In the genomic region with DNA sequence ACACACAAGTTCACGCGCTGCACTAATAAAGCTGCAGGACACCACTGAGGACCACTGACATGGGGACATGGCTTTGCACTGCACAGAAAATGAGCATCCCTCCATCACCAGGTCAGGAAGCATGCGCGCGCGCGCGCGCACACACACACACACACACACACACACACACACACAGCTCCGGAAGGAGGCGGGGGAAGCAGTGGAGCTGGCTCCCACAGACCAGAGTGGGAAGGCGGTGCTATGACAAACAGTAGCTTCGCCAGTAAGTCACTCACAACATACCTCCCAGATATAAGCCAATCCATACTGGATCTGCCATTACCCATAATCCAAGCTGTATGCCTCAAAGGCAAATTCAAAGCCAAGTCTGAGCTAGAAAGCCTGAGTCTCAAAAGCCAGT, we compare ENCODE assay signal across 9 mouse cellular contexts. TPM values are rescaled to one million over a fixed set of nuclear protein-coding genes. Genes with fewer than 3 reads are reported as not detected.
DNase-seq lines count a peak whose midpoint lies in the region; ATAC-seq lines count a peak whose summit lies in the region.
"Had no signal": no experiment of that assay in that cellular context is flagged by ENCODE, and none has a peak within 500 bp of the region (broad histone marks: within the 10 kb centered on the region; RNA-seq: fewer than 3 reads in every experiment).

No protein-coding gene starts in this region.

- H3K9ac ChIP-seq in midbrain, embryonic 16.5 days (ENCODE audit: low read depth, low read length), result no peak overlapping the region
- H3K9ac ChIP-seq in intestine, embryonic 16.5 days (ENCODE audit: low read depth, low read length), result peak overlapping the region; percentile 73
- H3K9ac ChIP-seq in neural tube, embryonic 15.5 days (replicated peaks), result no peak overlapping the region

- H3K4me3 ChIP-seq in erythroblast, embryonic 14.5 days (replicated peaks), result peak overlapping the region; percentile 78
- peak overlapping the region; percentile 77 for H3K4me3 ChIP-seq in midbrain, embryonic 10.5 days
- H3K4me3 ChIP-seq in midbrain, embryonic 16.5 days (ENCODE audit: low read depth, low read length), result no peak overlapping the region
- H3K4me3 ChIP-seq in intestine, embryonic 16.5 days (ENCODE audit: low read length), result peak overlapping the region; percentile 69; the same call in 1 of the 2 replicates
- H3K4me3 ChIP-seq in neural tube, embryonic 15.5 days (replicated peaks), result no peak overlapping the region

- H3K27ac ChIP-seq in midbrain, embryonic 10.5 days (replicated peaks), result 0 out of 2 replicates have a peak overlapping the region, but pooled peaks have one; percentile 91
- H3K27ac ChIP-seq in midbrain, embryonic 16.5 days (ENCODE audit: low read length), result no peak overlapping the region
- H3K27ac ChIP-seq in intestine, embryonic 16.5 days (ENCODE audit: low read length), result no peak overlapping the region
- H3K27ac ChIP-seq in neural tube, embryonic 15.5 days (replicated peaks), result no peak overlapping the region

- no peaks in the 10 kb centered on the region for H3K27me3 ChIP-seq in erythroblast, embryonic 14.5 days (ENCODE audit: control insufficient read depth)
- H3K27me3 ChIP-seq in midbrain, embryonic 10.5 days (ENCODE audit: low read depth, poor library complexity, severe bottlenecking), result no peaks in the 10 kb centered on the region
- H3K27me3 ChIP-seq in midbrain, embryonic 16.5 days (ENCODE audit: control insufficient read depth, insufficient read depth, low read depth, low read length), result no peaks in the 10 kb centered on the region
- no peaks in the 10 kb centered on the region for H3K27me3 ChIP-seq in intestine, embryonic 16.5 days (replicated peaks; ENCODE audit: control insufficient read depth, insufficient read depth, low read length)
- H3K27me3 ChIP-seq in neural tube, embryonic 15.5 days (replicated peaks), result no peaks in the 10 kb centered on the region

- ATAC-seq in erythroblast, adult 5-6 weeks (replicated peaks; ENCODE audit: low FRiP score, poor library complexity, severe bottlenecking), result no peak
- ATAC-seq in midbrain, embryonic 16.5 days, result no peak
- ATAC-seq in intestine, embryonic 16.5 days, result no peak
- ATAC-seq in neural tube, embryonic 15.5 days (ENCODE audit: low FRiP score), result no peak

- H3K4me2 ChIP-seq in midbrain, embryonic 16.5 days (ENCODE audit: low read length), result no peak overlapping the region
- no peak overlapping the region for H3K4me2 ChIP-seq in intestine, embryonic 16.5 days (ENCODE audit: low read depth, low read length)
- H3K4me2 ChIP-seq in neural tube, embryonic 15.5 days, result peak overlapping the region; percentile 94; the same call in 1 of the 2 replicates

- 98% methylated on average over 13 of the region's 13 CpGs for WGBS in midbrain, embryonic 10.5 days
- WGBS in midbrain, embryonic 16.5 days, result over 99% methylated on average over 13 of the region's 13 CpGs
- 92% methylated on average over 13 of the region's 13 CpGs for WGBS in intestine, embryonic 16.5 days
- 96% methylated on average over 13 of the region's 13 CpGs for WGBS in neural tube, embryonic 15.5 days

- peaks cover 11% of the 10 kb centered on the region for H3K9me3 ChIP-seq in erythroblast, embryonic 14.5 days (ENCODE audit: control insufficient read depth, low read length)
- peaks cover 9% of the 10 kb centered on the region; the same call in 1 of the 2 replicates for H3K9me3 ChIP-seq in midbrain, embryonic 10.5 days (replicated peaks)
- H3K9me3 ChIP-seq in midbrain, embryonic 16.5 days (replicated peaks; ENCODE audit: control insufficient read depth, low read length, poor library complexity, severe bottlenecking), result no peaks in the 10 kb centered on the region
- H3K9me3 ChIP-seq in intestine, embryonic 16.5 days (ENCODE audit: control insufficient read depth, low read length), result no peaks in the 10 kb centered on the region
- H3K9me3 ChIP-seq in neural tube, embryonic 15.5 days (replicated peaks), result no peaks in the 10 kb centered on the region

- H3K4me1 ChIP-seq in erythroblast, embryonic 14.5 days (ENCODE audit: control insufficient read depth), result peaks cover 42% of the 10 kb centered on the region
- peaks cover 20% of the 10 kb centered on the region for H3K4me1 ChIP-seq in midbrain, embryonic 10.5 days
- peaks cover 10% of the 10 kb centered on the region for H3K4me1 ChIP-seq in midbrain, embryonic 16.5 days (ENCODE audit: control insufficient read depth, insufficient read depth, low read length)
- H3K4me1 ChIP-seq in intestine, embryonic 16.5 days (ENCODE audit: control insufficient read depth, insufficient read depth, low read length), result peaks cover 11% of the 10 kb centered on the region
- peaks cover 11% of the 10 kb centered on the region for H3K4me1 ChIP-seq in neural tube, embryonic 15.5 days

- DNase-seq in midbrain, embryonic 10.5 days (ENCODE audit: low spot score), result no peak
- no peak for DNase-seq in yolk sac, embryonic 10.5 days (ENCODE audit: low spot score)
- no peak for DNase-seq in spleen, postnatal 4 days (ENCODE audit: low spot score in 2 of 2)
- DNase-seq: lung, postnatal 10 days had no signal

- peaks cover 79% of the 10 kb centered on the region for H3K36me3 ChIP-seq in erythroblast, embryonic 14.5 days (ENCODE audit: control insufficient read depth)
- peaks cover 63% of the 10 kb centered on the region for H3K36me3 ChIP-seq in midbrain, embryonic 10.5 days
- peaks cover 4% of the 10 kb centered on the region; the same call in 1 of the 2 replicates for H3K36me3 ChIP-seq in midbrain, embryonic 16.5 days (ENCODE audit: control insufficient read depth, insufficient read depth, low read length)
- H3K36me3 ChIP-seq in intestine, embryonic 16.5 days (ENCODE audit: control insufficient read depth, insufficient read depth, low read length), result peaks cover 27% of the 10 kb centered on the region
- H3K36me3 ChIP-seq in neural tube, embryonic 15.5 days, result peaks cover 27% of the 10 kb centered on the region

RNA-seq across cellular contexts. Expression of gene Pold1, which starts 1.6 kb away (rescaled TPM):
- 24.0 and 25.1 TPM in 2 replicates for polyA plus RNA-seq in erythroblast, embryonic 14.5 days (2012)
- 21.3 and 26.5 TPM in 2 replicates for total RNA-seq in erythroblast, adult 5-6 weeks (2015; ENCODE audit: low replicate concordance)
- 16.2 and 29.3 TPM in 2 replicates for total RNA-seq in erythroblast, adult 5-6 weeks (2017; ENCODE audit: low replicate concordance)
- polyA plus RNA-seq in midbrain, embryonic 10.5 days (2016; fragmentation: Nextera tagmentation; extraction: Ambion mirVana), result 168 and 179 TPM in 2 replicates
- polyA plus RNA-seq in midbrain, embryonic 16.5 days (2015; fragmentation: Nextera tagmentation; extraction: Ambion mirVana), result 19.4 and 20.1 TPM in 2 replicates
- 68.5 and 76.4 TPM in 2 replicates for polyA plus RNA-seq in intestine, embryonic 16.5 days (2015; fragmentation: Nextera tagmentation; extraction: Ambion mirVana)
- polyA plus RNA-seq in neural tube, embryonic 15.5 days (2015; fragmentation: Nextera tagmentation; extraction: Ambion mirVana), result 18.8 and 38.9 TPM in 2 replicates

RNA-seq across cellular contexts. Expression of gene Nr1h2, which starts 6.7 kb away (rescaled TPM):
- 49.7 and 62.9 TPM in 2 replicates for polyA plus RNA-seq in erythroblast, embryonic 14.5 days (2012)
- total RNA-seq in erythroblast, adult 5-6 weeks (2015; ENCODE audit: low replicate concordance), result 34.4 and 41.8 TPM in 2 replicates
- total RNA-seq in erythroblast, adult 5-6 weeks (2017; ENCODE audit: low replicate concordance), result 32.0 and 41.0 TPM in 2 replicates
- 82.8 and 84.2 TPM in 2 replicates for polyA plus RNA-seq in midbrain, embryonic 10.5 days (2016; fragmentation: Nextera tagmentation; extraction: Ambion mirVana)
- polyA plus RNA-seq in midbrain, embryonic 16.5 days (2015; fragmentation: Nextera tagmentation; extraction: Ambion mirVana), result 54.1 and 58.1 TPM in 2 replicates
- polyA plus RNA-seq in intestine, embryonic 16.5 days (2015; fragmentation: Nextera tagmentation; extraction: Ambion mirVana), result 79.3 and 83.3 TPM in 2 replicates
- 54.0 and 62.0 TPM in 2 replicates for polyA plus RNA-seq in neural tube, embryonic 15.5 days (2015; fragmentation: Nextera tagmentation; extraction: Ambion mirVana)

RNA-seq across cellular contexts. Expression of gene Spib, which starts 15.2 kb away (rescaled TPM):
- polyA plus RNA-seq in erythroblast, embryonic 14.5 days (2012), result 0.08 TPM in 2 replicates
- 1.7 and 1.9 TPM in 2 replicates for total RNA-seq in erythroblast, adult 5-6 weeks (2015; ENCODE audit: low replicate concordance)
- total RNA-seq in erythroblast, adult 5-6 weeks (2017; ENCODE audit: low replicate concordance), result 1.9 and 2.6 TPM in 2 replicates
- not detected in 2 replicates for polyA plus RNA-seq in midbrain, embryonic 10.5 days (2016; fragmentation: Nextera tagmentation; extraction: Ambion mirVana)
- not detected in 2 replicates for polyA plus RNA-seq in midbrain, embryonic 16.5 days (2015; fragmentation: Nextera tagmentation; extraction: Ambion mirVana)
- polyA plus RNA-seq in intestine, embryonic 16.5 days (2015; fragmentation: Nextera tagmentation; extraction: Ambion mirVana), result 0.39 and 0.48 TPM in 2 replicates
- 7.5 TPM in 1 of 2 replicates, not detected in the other for polyA plus RNA-seq in neural tube, embryonic 15.5 days (2015; fragmentation: Nextera tagmentation; extraction: Ambion mirVana)

RNA-seq across cellular contexts. Expression of gene Mybpc2, which starts 22.6 kb away (rescaled TPM):
- not detected in 2 replicates for polyA plus RNA-seq in erythroblast, embryonic 14.5 days (2012)
- total RNA-seq in erythroblast, adult 5-6 weeks (2015; ENCODE audit: low replicate concordance), result not detected in 2 replicates
- not detected in 2 replicates for total RNA-seq in erythroblast, adult 5-6 weeks (2017; ENCODE audit: low replicate concordance)
- polyA plus RNA-seq in midbrain, embryonic 10.5 days (2016; fragmentation: Nextera tagmentation; extraction: Ambion mirVana), result 0.05 and 0.20 TPM in 2 replicates
- polyA plus RNA-seq in midbrain, embryonic 16.5 days (2015; fragmentation: Nextera tagmentation; extraction: Ambion mirVana), result 0.16 and 0.17 TPM in 2 replicates
- polyA plus RNA-seq in intestine, embryonic 16.5 days (2015; fragmentation: Nextera tagmentation; extraction: Ambion mirVana), result 0.38 and 0.45 TPM in 2 replicates
- 0.14 and 0.36 TPM in 2 replicates for polyA plus RNA-seq in neural tube, embryonic 15.5 days (2015; fragmentation: Nextera tagmentation; extraction: Ambion mirVana)

RNA-seq across cellular contexts. Expression of gene Napsa, which starts 25.1 kb away (rescaled TPM):
- 0.20 and 0.21 TPM in 2 replicates for polyA plus RNA-seq in erythroblast, embryonic 14.5 days (2012)
- 66.9 TPM in 2 replicates for total RNA-seq in erythroblast, adult 5-6 weeks (2015; ENCODE audit: low replicate concordance)
- 18.0 and 26.1 TPM in 2 replicates for total RNA-seq in erythroblast, adult 5-6 weeks (2017; ENCODE audit: low replicate concordance)
- 0.36 and 0.42 TPM in 2 replicates for polyA plus RNA-seq in midbrain, embryonic 10.5 days (2016; fragmentation: Nextera tagmentation; extraction: Ambion mirVana)
- 0.77 and 1.9 TPM in 2 replicates for polyA plus RNA-seq in midbrain, embryonic 16.5 days (2015; fragmentation: Nextera tagmentation; extraction: Ambion mirVana)
- polyA plus RNA-seq in intestine, embryonic 16.5 days (2015; fragmentation: Nextera tagmentation; extraction: Ambion mirVana), result 3.4 and 3.9 TPM in 2 replicates
- polyA plus RNA-seq in neural tube, embryonic 15.5 days (2015; fragmentation: Nextera tagmentation; extraction: Ambion mirVana), result 1.1 and 4.9 TPM in 2 replicates

Comparison
In these comparisons a context has a peak if more than half of its experiments do, and no peak if none do; other contexts are left out.
1. H3K4me3 ChIP-seq: peak in erythroblast, embryonic 14.5 days (single experiment), midbrain, embryonic 10.5 days (single experiment) and intestine, embryonic 16.5 days (single experiment); none in midbrain, embryonic 16.5 days (single experiment) and neural tube, embryonic 15.5 days (single experiment).